Comparison of ENCODE assay signal across 9 mouse cellular contexts in the genomic region with DNA sequence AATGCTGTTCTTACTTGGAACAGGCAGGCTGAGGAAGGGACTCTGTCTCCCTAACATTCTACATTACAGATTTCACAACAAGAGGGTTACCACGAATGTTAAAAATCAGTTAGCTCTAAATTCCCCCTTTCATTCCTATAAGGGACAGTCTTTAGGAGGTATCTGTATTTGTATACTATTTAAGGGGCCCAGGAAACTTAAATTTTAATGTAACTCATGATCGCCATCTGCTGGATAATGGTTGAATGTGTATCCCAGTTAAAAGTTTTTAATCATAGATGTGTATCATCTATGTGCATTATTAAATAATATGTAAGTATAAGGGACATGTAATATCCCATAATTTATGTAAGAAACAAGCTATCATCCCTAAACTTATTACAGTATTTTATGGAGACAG.
DNase-seq lines count a peak whose midpoint lies in the region; ATAC-seq and TF ChIP-seq lines count a peak whose summit lies in the region.
"Had no signal": no experiment of that assay in that cellular context is flagged by ENCODE, and none has a peak within 500 bp of the region (broad histone marks: within the 10 kb centered on the region; RNA-seq: fewer than 3 reads in every experiment).

No protein-coding gene starts in this region.

- 16% methylated on average over 2 of the region's 2 CpGs for WGBS in intestine, postnatal 0 days
- 16% methylated on average over 2 of the region's 2 CpGs for WGBS in intestine, embryonic 16.5 days
- 16% methylated on average over 2 of the region's 2 CpGs for WGBS in heart, embryonic 12.5 days

- ATAC-seq in intestine, postnatal 0 days: no peak
- ATAC-seq in intestine, embryonic 16.5 days: no peak; the same call in 1 of the 2 replicates
- ATAC-seq in heart, embryonic 12.5 days (ENCODE audit: insufficient number of reproducible peaks, low FRiP score): no peak

- H3K36me3 ChIP-seq in intestine, postnatal 0 days (ENCODE audit: control insufficient read depth, insufficient read depth): peaks cover 21% of the 10 kb centered on the region; the same call in 1 of the 2 replicates
- H3K36me3 ChIP-seq in intestine, embryonic 16.5 days (ENCODE audit: control insufficient read depth, insufficient read depth, low read length): no peaks in the 10 kb centered on the region
- no peaks in the 10 kb centered on the region for H3K36me3 ChIP-seq in heart, embryonic 12.5 days

- no peak overlapping the region for H3K27ac ChIP-seq in intestine, postnatal 0 days (ENCODE audit: low read depth, low read length)
- H3K27ac ChIP-seq in intestine, embryonic 16.5 days (ENCODE audit: low read length): no peak overlapping the region
- H3K27ac ChIP-seq in heart, embryonic 12.5 days (ENCODE audit: poor library complexity, severe bottlenecking): no peak overlapping the region

- DNase-seq in A20 (ENCODE audit: low read depth, low spot score) (peak; percentile 38), MEL-GATA-1-ER (ENCODE audit: extremely low read depth, low read depth) (peak; percentile 10)
- DNase-seq in hindlimb bud, embryonic 11.5 days (ENCODE audit: extremely low spot score, low read depth, low spot score): peak; percentile 57
- no peak for DNase-seq in right cerebral cortex, adult 2 months (ENCODE audit: low spot score in 2 of 2)
- no peak for DNase-seq in thymus, postnatal 25 days
- DNase-seq: adrenal gland, postnatal 36 days had no signal

- no peaks in the 10 kb centered on the region for H3K4me1 ChIP-seq in intestine, postnatal 0 days (replicated peaks; ENCODE audit: control insufficient read depth, insufficient read depth, low read length)
- H3K4me1 ChIP-seq in intestine, embryonic 16.5 days (ENCODE audit: control insufficient read depth, insufficient read depth, low read length): no peaks in the 10 kb centered on the region
- H3K4me1 ChIP-seq in heart, embryonic 12.5 days (replicated peaks): peaks cover 7% of the 10 kb centered on the region; the same call in 1 of the 2 replicates

- no peaks in the 10 kb centered on the region for H3K9me3 ChIP-seq in intestine, postnatal 0 days (ENCODE audit: control insufficient read depth)
- H3K9me3 ChIP-seq in intestine, embryonic 16.5 days (ENCODE audit: control insufficient read depth, low read length): no peaks in the 10 kb centered on the region
- no peaks in the 10 kb centered on the region for H3K9me3 ChIP-seq in heart, embryonic 12.5 days (replicated peaks)

- H3K4me3 ChIP-seq in intestine, postnatal 0 days (ENCODE audit: low read depth, low read length): no peak overlapping the region
- no peak overlapping the region for H3K4me3 ChIP-seq in intestine, embryonic 16.5 days (ENCODE audit: low read length)
- no peak overlapping the region for H3K4me3 ChIP-seq in heart, embryonic 12.5 days

- no peak overlapping the region for H3K9ac ChIP-seq in intestine, postnatal 0 days (ENCODE audit: low read depth, low read length)
- H3K9ac ChIP-seq in intestine, embryonic 16.5 days (ENCODE audit: low read depth, low read length): no peak overlapping the region
- no peak overlapping the region for H3K9ac ChIP-seq in heart, embryonic 12.5 days

- peak; percentile 60 for TF ChIP-seq CTCF in intestine, postnatal 0 days (IDR thresholded peaks at IDR 0.05; ENCODE audit: low read depth)

- H3K27me3 ChIP-seq in intestine, postnatal 0 days (replicated peaks; ENCODE audit: control insufficient read depth, insufficient read depth, low read length): no peaks in the 10 kb centered on the region
- H3K27me3 ChIP-seq in intestine, embryonic 16.5 days (replicated peaks; ENCODE audit: control insufficient read depth, insufficient read depth, low read length): no peaks in the 10 kb centered on the region
- H3K27me3 ChIP-seq in heart, embryonic 12.5 days (replicated peaks): no peaks in the 10 kb centered on the region

- no peak overlapping the region for H3K4me2 ChIP-seq in intestine, postnatal 0 days (replicated peaks; ENCODE audit: low read depth)
- H3K4me2 ChIP-seq in intestine, embryonic 16.5 days (ENCODE audit: low read depth, low read length): no peak overlapping the region
- no peak overlapping the region for H3K4me2 ChIP-seq in heart, embryonic 12.5 days

Comparison
In these comparisons a context has a peak if more than half of its experiments do, and no peak if none do; other contexts are left out.
1. DNase-seq: peak in A20 (single experiment), MEL-GATA-1-ER (single experiment) and hindlimb bud, embryonic 11.5 days (single experiment); none in right cerebral cortex, adult 2 months (0 of 2) and thymus, postnatal 25 days (single experiment).